Mouse (Mus musculus) adrenal gland, postnatal 14 days (tissue): ENCODE measurements around the gene Olfr1461. TPM values are rescaled to one million over a fixed set of nuclear protein-coding genes. Genes with fewer than 3 reads are reported as not detected.

Experiments used
- DNase-seq: peaks from one replicate; pipeline ENCODE4 v3.0.0; 2021; ENCODE audit warnings: mixed read lengths
- long read RNA-seq, 2 experiments: library from polyadenylated mRNA; stranded (forward); transcript quantifications; one replicate each; pipeline ENCODE4 v2.0.0; 2021
- total RNA-seq: library from RNA; stranded (reverse); gene quantifications from 2 replicates; pipeline ENCODE4 v1.2.3, GENCODE M21; 2021

Gene Olfr1461
- not detected in 2 replicates for total RNA-seq
- long read RNA-seq, experiment 1: 0 reads
- long read RNA-seq, experiment 2: 0 reads

- no peak for DNase-seq
Observed at GRCm38 (mm10) chr19:13162700-13163099, at the start of gene Olfr1461. Olfr1461 (plus strand) TSS chr19:13163000.

- no peak for DNase-seq
Observed at GRCm38 (mm10) chr19:13149449-13149848, 13.4 kb upstream of the Olfr1461 start, which contains the start of gene Olfr1459. Olfr1459 (minus strand) TSS chr19:13149549.

DNA sequence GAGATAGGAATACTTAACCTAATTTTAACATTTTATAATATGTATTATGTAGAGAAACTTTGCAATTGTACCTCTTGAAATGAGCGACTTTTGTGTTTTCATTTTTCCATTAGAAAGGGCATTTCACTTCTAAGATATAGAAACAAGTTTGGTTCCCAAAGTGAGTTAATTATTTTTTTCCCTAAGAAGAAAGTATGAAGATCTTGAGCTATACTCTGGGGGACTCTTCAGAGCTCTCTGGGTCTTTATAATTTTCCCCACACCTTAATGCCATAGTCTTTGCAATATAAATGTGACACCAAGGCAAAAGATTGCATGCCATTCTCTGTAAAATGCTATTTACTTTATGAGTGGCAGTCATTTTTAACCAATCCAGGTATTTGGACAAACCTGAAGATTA is 22.6 kb downstream of the Olfr1461 start, which contains the start of gene Olfr1462:
Olfr1462 (plus strand) TSS at position 301 of the 400 bp plus-strand sequence.
- DNase-seq: no peak

Other genes with a start within 250 kb of the Olfr1461 start
- not detected in 2 replicates for gene Olfr1448, start 238.6 kb upstream of the Olfr1461 start, total RNA-seq
- not detected in 2 replicates for gene Olfr1449, start 232.2 kb upstream of the Olfr1461 start, total RNA-seq
- gene Olfr1450, start 212.7 kb upstream of the Olfr1461 start, total RNA-seq: not detected in 2 replicates
- gene Olfr1451, start 168.0 kb upstream of the Olfr1461 start, total RNA-seq: not detected in 2 replicates
- gene Olfr1453, start 134.7 kb upstream of the Olfr1461 start, total RNA-seq: not detected in 2 replicates
- gene Olfr1454, start 102.4 kb upstream of the Olfr1461 start, total RNA-seq: not detected in 2 replicates
- not detected in 2 replicates for gene Olfr1457, start 65.1 kb upstream of the Olfr1461 start, total RNA-seq
- not detected in 2 replicates for gene Olfr1458, start 56.2 kb upstream of the Olfr1461 start, total RNA-seq
- gene Olfr1459, start 13.5 kb upstream of the Olfr1461 start, total RNA-seq: 0.04 and 0.07 TPM in 2 replicates
- not detected in 2 replicates for gene Olfr1462, start 22.7 kb downstream of the Olfr1461 start, total RNA-seq
- not detected in 2 replicates for gene Olfr1463, start 68.3 kb downstream of the Olfr1461 start, total RNA-seq
- gene Olfr1465, start 152.5 kb downstream of the Olfr1461 start, total RNA-seq: not detected in 2 replicates
- gene Olfr1466, start 175.9 kb downstream of the Olfr1461 start, total RNA-seq: not detected in 2 replicates
- gene Olfr1467, start 199.2 kb downstream of the Olfr1461 start, total RNA-seq: not detected in 2 replicates
- not detected in 2 replicates for gene Olfr1469, start 244.8 kb downstream of the Olfr1461 start, total RNA-seq